Mouse (Mus musculus) gastrocnemius, postnatal 4 days (tissue): ENCODE results near the gene Ell. TPM values are rescaled to one million over a fixed set of nuclear protein-coding genes. Genes with fewer than 3 reads are reported as not detected.

Experiments
- DNase-seq, 2 experiments: peaks; one replicate each; pipeline ENCODE4 v3.0.0; 2021 to 2022; ENCODE audit warnings: low spot score in 2 of 2, mixed read lengths in 2 of 2
- total RNA-seq, 2 experiments: library from RNA; stranded (reverse); gene quantifications; 2 replicates each; pipeline ENCODE4 v1.2.3; 2021

Gene Ell
- total RNA-seq, 2 experiments from 2014 or later = 16.1 to 18.2 TPM

- DNase-seq = no peak
Observed at GRCm38 (mm10) chr8:70596216-70596615, 57.0 kb downstream of the Ell start.

GRCm38 (mm10) chr8:70596775-70597416, 57.6 kb downstream of the Ell start:
- DNase-seq = no peak

DNA sequence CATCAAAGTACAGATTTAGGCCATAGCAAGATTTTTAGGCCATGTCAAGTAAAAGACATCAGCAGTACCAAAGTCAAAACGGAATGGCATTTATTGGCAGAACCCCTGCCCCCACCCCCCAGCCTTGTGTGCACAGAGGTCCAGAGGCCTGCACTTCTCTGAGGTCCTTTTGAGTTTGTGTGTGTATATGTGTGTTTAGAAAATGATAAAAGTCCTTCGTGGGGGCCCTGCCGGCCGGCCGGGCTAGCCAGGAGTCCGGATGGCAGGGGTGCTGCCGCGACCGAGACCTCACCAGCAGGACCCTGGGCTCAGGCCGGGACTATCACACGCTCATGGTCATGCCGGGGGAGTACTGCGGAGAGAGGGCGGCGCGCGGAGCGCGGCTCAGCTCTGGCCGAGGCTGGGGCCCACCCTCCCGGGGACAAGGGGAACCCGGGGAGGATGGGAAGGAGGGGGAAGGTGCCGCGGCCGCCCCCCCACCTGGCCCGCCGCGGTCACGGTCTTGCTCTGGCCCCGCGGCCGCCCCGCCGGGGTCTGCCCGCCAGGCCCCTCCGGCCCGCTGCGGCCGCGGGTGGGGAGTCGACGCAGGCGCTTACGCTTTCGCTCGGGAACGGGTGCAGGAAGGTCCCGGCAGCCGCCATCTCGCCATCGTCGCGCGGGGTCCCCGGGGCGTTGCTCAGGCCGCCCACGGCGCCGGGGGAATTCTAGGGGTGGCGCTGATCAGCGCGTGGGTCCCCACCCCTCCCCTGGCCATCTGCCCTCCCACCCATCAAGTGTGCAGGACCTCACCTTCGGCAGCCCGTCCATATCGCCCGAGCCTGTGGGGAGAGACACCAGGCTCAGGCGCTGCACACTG, 58.4 kb downstream of the Ell start:
- DNase-seq = peak in 1 of 2 experiments; percentile 39

DNA sequence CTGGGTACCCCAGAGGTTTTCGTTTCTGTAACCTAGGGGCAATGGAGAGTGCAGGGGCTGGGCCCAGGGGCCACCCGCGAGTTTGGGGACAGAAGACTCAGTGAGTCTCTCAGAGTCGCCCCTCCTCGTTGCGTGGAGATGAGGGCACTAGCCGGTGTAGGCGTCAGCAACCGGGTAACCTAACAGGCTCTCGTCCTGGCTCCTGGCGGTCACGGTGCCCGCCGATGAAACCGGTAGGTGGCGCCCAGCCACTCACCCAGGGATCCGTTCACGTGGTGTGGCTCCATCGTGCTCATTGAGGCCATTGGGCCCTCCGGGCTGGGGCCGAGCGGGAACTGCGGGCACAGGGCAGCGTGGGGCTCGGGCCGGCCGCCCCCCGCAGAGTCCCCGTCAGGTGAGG, 59.0 kb downstream of the Ell start:
- peak; percentile 59 to 78 for DNase-seq

- no peak for DNase-seq
Observed at GRCm38 (mm10) chr8:70598722-70599121, 59.5 kb downstream of the Ell start.

DNA sequence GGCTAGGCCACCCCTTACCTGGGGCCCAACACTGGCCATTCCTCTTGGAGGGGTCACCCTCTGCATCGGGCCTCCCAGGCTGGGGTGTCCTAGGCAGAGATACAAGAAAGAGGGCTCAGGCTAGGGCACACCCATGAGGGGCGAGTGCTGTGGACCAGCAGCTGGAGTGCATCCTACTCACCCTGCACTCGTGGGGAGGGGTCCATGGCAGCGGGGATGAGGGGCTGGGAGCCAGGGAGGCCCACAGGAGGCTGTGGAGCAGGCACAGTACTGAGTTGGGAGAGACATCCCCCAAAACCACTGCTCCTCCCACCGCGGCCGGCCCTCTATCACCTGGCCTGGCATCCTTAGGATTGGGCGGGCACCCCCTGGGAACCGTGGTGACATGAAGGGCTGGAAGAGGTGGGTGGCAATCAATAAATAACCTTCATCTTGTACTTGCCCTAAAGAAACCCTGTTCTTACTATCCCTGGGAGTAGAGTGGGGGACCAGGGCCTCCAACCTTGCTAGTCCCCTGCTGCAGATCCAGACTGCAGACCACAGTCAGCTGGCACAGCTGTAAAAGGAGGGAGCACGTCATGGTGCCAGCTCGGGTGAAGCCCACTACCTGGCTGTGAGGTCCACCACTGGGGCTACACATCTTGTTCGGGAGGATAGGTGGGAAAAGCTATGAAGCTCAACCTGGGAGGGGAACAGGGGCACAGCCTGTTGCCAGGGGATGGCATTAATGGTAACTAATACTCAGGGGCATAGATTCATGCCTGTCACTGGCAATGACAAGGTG, 60.4 kb downstream of the Ell start:
- no peak for DNase-seq

DNA sequence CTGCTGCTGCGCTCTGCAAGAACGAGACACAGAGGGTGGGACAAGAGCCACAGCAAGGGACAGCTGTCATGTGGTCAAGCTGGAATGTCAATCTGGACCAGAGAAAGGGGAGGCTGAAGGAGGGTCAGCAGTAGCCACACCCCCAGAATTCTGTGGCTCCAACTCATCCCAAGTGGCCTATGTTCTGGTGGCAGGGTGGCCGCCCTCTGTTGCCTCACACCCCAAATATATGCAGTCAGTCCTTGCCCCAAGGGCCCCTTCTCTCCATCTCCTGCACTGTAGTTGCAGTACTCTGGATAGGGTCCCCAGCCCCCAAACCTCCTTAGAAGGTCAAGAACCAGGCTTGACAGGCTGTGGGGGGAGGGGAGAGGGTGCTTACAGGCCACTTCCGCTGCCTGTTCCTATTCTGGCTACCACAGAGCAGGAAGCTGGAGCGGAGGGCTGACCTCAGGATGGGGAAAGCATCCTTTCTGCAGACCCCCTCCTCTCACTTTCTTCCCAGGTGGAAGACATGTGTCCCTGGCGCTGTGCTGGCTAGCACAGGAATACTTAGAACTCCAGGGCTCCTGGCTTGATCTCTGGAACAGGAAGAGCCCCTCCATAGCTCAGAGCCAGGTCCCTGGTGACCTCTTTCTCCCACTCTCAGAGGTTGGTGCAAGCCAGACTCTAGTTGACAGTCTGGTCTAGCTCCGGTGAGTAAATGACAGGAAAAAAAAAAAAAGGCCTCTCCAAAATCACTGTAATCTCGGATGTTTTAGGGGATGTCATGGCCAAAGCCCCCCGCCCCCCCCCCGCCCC, 61.4 kb downstream of the Ell start:
- no peak for DNase-seq

GRCm38 (mm10) chr8:70601271-70601649, 62.0 kb downstream of the Ell start:
- DNase-seq = peak in 1 of 2 experiments; percentile 71

- DNase-seq = no peak
Observed at GRCm38 (mm10) chr8:70602139-70602811, 63.0 kb downstream of the Ell start.

- DNase-seq = no peak
Observed at GRCm38 (mm10) chr8:70604558-70604957, 65.3 kb downstream of the Ell start.

DNA sequence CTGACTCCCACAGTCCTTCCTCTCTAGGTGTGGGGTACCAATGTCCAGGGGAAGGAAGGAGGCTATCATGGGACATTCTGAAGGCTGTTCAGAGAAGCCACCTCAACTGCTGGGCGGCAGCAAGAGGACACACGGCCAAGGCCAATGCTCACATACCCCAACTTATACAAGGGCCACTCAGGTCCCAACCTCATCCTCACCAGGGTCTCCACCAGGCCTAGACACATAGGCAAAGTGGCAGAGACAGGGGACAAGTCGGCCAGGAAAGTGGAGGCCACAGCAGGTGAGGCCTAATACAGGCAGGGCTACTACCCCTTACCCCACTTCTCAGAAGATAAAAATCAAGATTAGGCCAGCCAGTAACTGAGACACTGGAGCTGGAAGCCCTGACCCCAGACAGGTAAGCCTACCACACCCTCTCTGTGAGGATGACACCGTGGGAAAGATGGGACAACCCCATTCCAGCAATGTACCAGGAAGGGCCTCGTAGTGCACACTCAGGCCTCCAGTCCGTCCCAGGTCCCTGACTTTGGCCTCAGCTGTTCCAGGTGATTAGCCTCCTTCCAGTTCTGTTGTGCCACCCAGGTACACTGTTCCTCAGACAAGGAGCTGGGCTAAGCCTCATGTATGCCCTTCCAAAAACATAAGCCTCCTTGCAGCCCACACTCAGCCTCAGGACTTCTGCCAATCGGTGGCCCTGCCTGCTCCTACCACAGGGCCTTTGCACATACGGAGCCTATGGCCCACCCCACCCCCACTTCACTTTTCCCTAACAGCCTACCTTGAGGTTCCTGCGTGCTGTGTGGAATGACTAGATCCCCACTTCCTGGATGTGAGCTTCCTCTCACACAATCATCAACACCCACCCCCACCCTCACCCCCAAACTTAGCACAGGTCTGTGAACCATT, 66.9 kb downstream of the Ell start:
- DNase-seq = no peak

GRCm38 (mm10) chr8:70606780-70607602, 67.7 kb downstream of the Ell start:
- DNase-seq = no peak

DNA sequence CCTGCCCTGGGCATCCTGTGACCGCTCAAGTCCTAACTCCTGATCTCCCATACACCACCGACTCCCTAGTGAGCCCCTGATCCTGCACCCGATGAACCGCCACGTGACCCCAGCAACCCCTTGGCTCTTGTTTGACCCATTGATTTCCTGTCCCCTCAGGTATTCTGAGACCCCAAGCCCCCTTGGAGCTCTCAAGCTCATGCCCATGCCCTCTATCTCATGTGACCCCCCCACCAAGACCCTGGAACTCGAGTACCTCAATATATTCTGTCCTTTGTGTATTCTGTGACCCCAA, 68.3 kb downstream of the Ell start:
- no peak for DNase-seq

- peak in 1 of 2 experiments; percentile 53 for DNase-seq
Observed at GRCm38 (mm10) chr8:70607898-70608748, 68.9 kb downstream of the Ell start.

- no peak for DNase-seq
Observed at GRCm38 (mm10) chr8:70608749-70609367, 69.6 kb downstream of the Ell start, which contains the start of gene Ssbp4. Gene Ssbp4 (minus strand): TSS chr8:70608872.

- peak; percentile 90 to 91 for DNase-seq
Observed at GRCm38 (mm10) chr8:70609368-70609848, 70.2 kb downstream of the Ell start.
